Mouse (Mus musculus) heart, embryonic 16.5 days (tissue): ENCODE results near the gene Pkhd1. TPM values are rescaled to one million over a fixed set of nuclear protein-coding genes. Genes with fewer than 3 reads are reported as not detected.

ENCODE experiments used
- ATAC-seq: fragments of 200-750 bp; cut with Nextera tagmentation; replicated peaks from 2 replicates; pipeline ENCODE4 v1.8.0; 2017; ENCODE audit warnings: moderate number of reproducible peaks; ENCODE audit not compliant: insufficient read depth, low FRiP score; ENCODE audit errors: extremely low read depth
- H3K27ac ChIP-seq: fragments of 300-500 bp; sonication (generic); 2 replicates; pipeline ENCODE4 v1.5.1; 2014; ENCODE audit warnings: mild to moderate bottlenecking, low read length, control low read depth, moderate library complexity
- H3K27me3 ChIP-seq: fragments of 300-500 bp; sonication (generic); 2 replicates; pipeline ENCODE4 v1.6.1; 2014; ENCODE audit warnings: low read length, mixed read lengths; ENCODE audit not compliant: control insufficient read depth, insufficient read depth
- H3K36me3 ChIP-seq: fragments of 300-500 bp; sonication (generic); 2 replicates; pipeline ENCODE4 v1.6.1; 2014; ENCODE audit not compliant: control insufficient read depth, insufficient read depth
- H3K4me1 ChIP-seq: fragments of 300-500 bp; sonication (generic); 2 replicates; pipeline ENCODE4 v1.6.1; 2014; ENCODE audit warnings: low read length, mixed read lengths; ENCODE audit not compliant: control insufficient read depth, insufficient read depth
- H3K4me2 ChIP-seq: fragments of 300-500 bp; sonication (generic); 2 replicates; pipeline ENCODE4 v1.6.1; 2014; ENCODE audit warnings: low read depth, mild to moderate bottlenecking, control low read depth, low read length
- H3K4me3 ChIP-seq: fragments of 300-500 bp; sonication (generic); 2 replicates; pipeline ENCODE4 v1.5.1; 2014; ENCODE audit warnings: mild to moderate bottlenecking, control low read depth, low read length
- H3K9ac ChIP-seq: fragments of 300-500 bp; sonication (generic); 2 replicates; pipeline ENCODE4 v1.6.1; 2014; ENCODE audit warnings: low read length, control low read depth
- H3K9me3 ChIP-seq: fragments of 300-500 bp; sonication (generic); replicated peaks from 2 replicates; pipeline ENCODE4 v1.6.1; 2016; ENCODE audit warnings: low read length; ENCODE audit not compliant: control insufficient read depth
- WGBS: fragments of 180-500 bp; shearing (Covaris S2); extraction: QIAGEN DNeasy Blood & Tissue Kit; methylation state at CpG from one replicate; pipeline ENCODE4 v1.1.7; 2014; 5-methylcytosine and 5-hydroxymethylcytosine counted together
- polyA plus RNA-seq: library from polyadenylated mRNA; unstranded; fragments of >200 nt; fragmentation: Nextera tagmentation; extraction: Ambion mirVana; gene quantifications from 2 replicates; pipeline ENCODE4 v1.2.1, GENCODE M21; 2015

Pkhd1 gene
- polyA plus RNA-seq, 1 experiment from 2014 or later = not detected

DNA sequence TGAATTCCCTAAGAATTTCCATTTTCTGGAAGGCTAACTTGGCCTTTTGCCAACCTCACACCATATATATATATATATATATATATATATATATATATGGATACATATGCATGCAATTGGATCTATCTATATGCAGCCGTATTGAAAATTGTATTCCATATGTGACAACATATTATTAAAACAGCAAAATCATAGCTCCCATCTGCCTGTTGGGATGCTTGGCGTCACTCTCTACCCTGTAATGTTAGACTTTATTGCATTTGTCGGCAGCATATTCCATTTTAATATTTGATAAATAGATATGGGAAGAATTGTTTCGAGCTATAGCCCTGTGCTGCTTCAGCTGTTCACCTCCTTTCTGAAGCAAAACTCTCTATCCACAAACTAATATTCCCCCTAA, 600.2 kb downstream of the Pkhd1 start:
- Histone ChIP-seq H3K4me2 (no peak overlapping the region), H3K27ac (no peak overlapping the region), H3K4me1 (no peaks in the 10 kb centered on the region), H3K36me3 (no peaks in the 10 kb centered on the region), H3K27me3 (no peaks in the 10 kb centered on the region), H3K9me3 (no peaks in the 10 kb centered on the region), H3K9ac (no peak overlapping the region), H3K4me3 (no peak overlapping the region)
- ATAC-seq = no peak
- 88% methylated on average over 4 of the region's 4 CpGs for WGBS

Other genes with a start within 250 kb of the Pkhd1 start
- not detected in 2 replicates for gene Il17a, start 112.8 kb upstream of the Pkhd1 start, polyA plus RNA-seq
- gene Il17f, start 172.6 kb upstream of the Pkhd1 start, polyA plus RNA-seq = 0.27 and 0.41 TPM in 2 replicates
- gene Mcm3, start 202.2 kb upstream of the Pkhd1 start, polyA plus RNA-seq = 84.3 and 91.8 TPM in 2 replicates